Mouse (Mus musculus): ENCODE data around the gene Ankrd22.

Gene Ankrd22

GRCm38 (mm10) chr19:34180316-34180715 lies 14.5 kb upstream of the Ankrd22 start:
- DNase-seq: no peak

- DNase-seq: no peak
Observed at GRCm38 (mm10) chr19:34179136-34179535, 13.3 kb upstream of the Ankrd22 start.

- DNase-seq: no peak
Observed at GRCm38 (mm10) chr19:34174004-34174403, 8.2 kb upstream of the Ankrd22 start.

- no peak for DNase-seq
Observed at GRCm38 (mm10) chr19:34171167-34171566, 5.3 kb upstream of the Ankrd22 start.

GRCm38 (mm10) chr19:34169121-34169520 lies 3.3 kb upstream of the Ankrd22 start:
- no peak for DNase-seq

GRCm38 (mm10) chr19:34167896-34168661 lies 2.2 kb upstream of the Ankrd22 start:
- DNase-seq: no peak

- DNase-seq: no peak
Observed at GRCm38 (mm10) chr19:34166386-34166785, 533 bp upstream of the Ankrd22 start.

GRCm38 (mm10) chr19:34162693-34163092 lies 3.2 kb downstream of the Ankrd22 start:
- DNase-seq: no peak

- DNase-seq: no peak
Observed at GRCm38 (mm10) chr19:34153263-34154144, 12.3 kb downstream of the Ankrd22 start.

GRCm38 (mm10) chr19:34151909-34152308 lies 13.9 kb downstream of the Ankrd22 start:
- no peak for DNase-seq

GRCm38 (mm10) chr19:34148421-34148820 lies 17.4 kb downstream of the Ankrd22 start:
- no peak for DNase-seq

GRCm38 (mm10) chr19:34139431-34140046 lies 26.3 kb downstream of the Ankrd22 start:
- DNase-seq: no peak

- DNase-seq: no peak
Observed at GRCm38 (mm10) chr19:34138720-34139430, 27.0 kb downstream of the Ankrd22 start.

GRCm38 (mm10) chr19:34120107-34120731 lies 45.6 kb downstream of the Ankrd22 start:
- DNase-seq: no peak

- DNase-seq: no peak
Observed at GRCm38 (mm10) chr19:34119653-34120052, 46.2 kb downstream of the Ankrd22 start.

GRCm38 (mm10) chr19:34119102-34119501 lies 46.8 kb downstream of the Ankrd22 start:
- no peak for DNase-seq

- no peak for DNase-seq
Observed at GRCm38 (mm10) chr19:34104841-34105240, 61.0 kb downstream of the Ankrd22 start.

GRCm38 (mm10) chr19:34101888-34102287 lies 64.0 kb downstream of the Ankrd22 start:
- DNase-seq: no peak

- DNase-seq: no peak
Observed at GRCm38 (mm10) chr19:34100633-34101032, 65.2 kb downstream of the Ankrd22 start, which contains the start of gene Lipm. TSS of gene Lipm (plus strand) at chr19:34100933.

- DNase-seq: no peak
Observed at GRCm38 (mm10) chr19:34096228-34096627, 69.6 kb downstream of the Ankrd22 start.

GRCm38 (mm10) chr19:34095381-34095780 lies 70.5 kb downstream of the Ankrd22 start:
- DNase-seq: no peak

GRCm38 (mm10) chr19:34089011-34089680 lies 76.7 kb downstream of the Ankrd22 start:
- no peak for DNase-seq

Measured in right cerebral cortex, postnatal 14 days (tissue).